13 mouse cellular contexts compared by ENCODE assay signal in genomic region chr1:97963711-97964110, GRCm38 (mm10).
DNase-seq lines count a peak whose midpoint lies in the region; ATAC-seq and TF ChIP-seq lines count a peak whose summit lies in the region.
"Had no signal": no experiment of that assay in that cellular context is flagged by ENCODE, and none has a peak within 500 bp of the region (broad histone marks: within the 10 kb centered on the region; RNA-seq: fewer than 3 reads in every experiment).

No protein-coding gene starts in this region.

- 49% methylated on average over 2 of the region's 2 CpGs for WGBS in heart, postnatal 0 days

- H3K4me3 ChIP-seq in heart, postnatal 0 days (ENCODE audit: low read depth, low read length) = no peak overlapping the region
- H3K4me3 ChIP-seq: forebrain, embryonic 13.5 days; heart, embryonic 10.5 days; midbrain, embryonic 13.5 days had no signal

- H3K9ac ChIP-seq in heart, postnatal 0 days (replicated peaks; ENCODE audit: low read depth, low read length) = no peak overlapping the region
- H3K9ac ChIP-seq: forebrain, embryonic 13.5 days; midbrain, embryonic 13.5 days had no signal

- TF ChIP-seq CTCF in heart, postnatal 0 days (IDR thresholded peaks at IDR 0.05; ENCODE audit: low read depth) = no peak

- H3K36me3 ChIP-seq in heart, postnatal 0 days (replicated peaks; ENCODE audit: control insufficient read depth, insufficient read depth, low read length) = peaks cover 17% of the 10 kb centered on the region
- H3K36me3 ChIP-seq: midbrain, embryonic 13.5 days had no signal

- peak overlapping the region; percentile 30 for H3K27ac ChIP-seq in heart, postnatal 0 days (ENCODE audit: low read depth)
- H3K27ac ChIP-seq: forebrain, embryonic 13.5 days; heart, embryonic 10.5 days; macrophage; midbrain, embryonic 13.5 days had no signal

- TF ChIP-seq EP300 in heart, postnatal 0 days (IDR thresholded peaks at IDR 0.05; ENCODE audit: low read depth) = no peak

- no peak overlapping the region for H3K4me2 ChIP-seq in heart, postnatal 0 days (ENCODE audit: low read depth, low read length)
- H3K4me2 ChIP-seq: forebrain, embryonic 13.5 days; midbrain, embryonic 13.5 days had no signal

- no peaks in the 10 kb centered on the region for H3K27me3 ChIP-seq in heart, postnatal 0 days (ENCODE audit: control insufficient read depth, insufficient read depth, low read length)
- H3K27me3 ChIP-seq: forebrain, embryonic 13.5 days; midbrain, embryonic 13.5 days had no signal

- ATAC-seq in heart, postnatal 0 days (ENCODE audit: insufficient read depth, low read depth) = no peak
- ATAC-seq: forebrain, embryonic 13.5 days; midbrain, embryonic 13.5 days had no signal

- H3K4me1 ChIP-seq in heart, postnatal 0 days (ENCODE audit: control insufficient read depth, insufficient read depth) = peaks cover 30% of the 10 kb centered on the region
- H3K4me1 ChIP-seq: forebrain, embryonic 13.5 days; heart, embryonic 10.5 days had no signal

- no peaks in the 10 kb centered on the region for H3K9me3 ChIP-seq in heart, postnatal 0 days (replicated peaks; ENCODE audit: control insufficient read depth, low read length)
- H3K9me3 ChIP-seq: forebrain, embryonic 13.5 days; heart, embryonic 10.5 days; midbrain, embryonic 13.5 days had no signal

- DNase-seq in heart, postnatal 0 days (ENCODE audit: low spot score) = no peak
- DNase-seq in heart, postnatal 4 days = no peak
- peak; percentile 52 for DNase-seq in right cerebral cortex, adult 18-20 months
- DNase-seq in right cerebral cortex, postnatal 10 days (ENCODE audit: low spot score in 2 of 2) = no peak
- peak; percentile 35 for DNase-seq in lung, postnatal 10 days
- DNase-seq in natural killer cell, adult 2 months (ENCODE audit: low spot score in 2 of 2) = no peak
- no peak for DNase-seq in thymus, postnatal 25 days
- DNase-seq: cerebellum, adult 2 months; heart, postnatal 36 days had no signal

Comparison
In these comparisons a context has a peak if more than half of its experiments do, and no peak if none do; other contexts are left out.
1. DNase-seq: peak in right cerebral cortex, adult 18-20 months (single experiment) and lung, postnatal 10 days (single experiment); none in heart, postnatal 0 days (single experiment), heart, postnatal 4 days (single experiment), right cerebral cortex, postnatal 10 days (0 of 2), natural killer cell, adult 2 months (0 of 2) and thymus, postnatal 25 days (single experiment).